Mouse (Mus musculus) Muller cell, postnatal 12 days (primary cell): ENCODE data around the gene Aknad1.

ENCODE experiments used
- DNase-seq: peaks from one replicate; pipeline ENCODE4 v3.0.0-alpha.2; 2015; ENCODE audit errors: inconsistent ontology term

Gene Aknad1

DNA sequence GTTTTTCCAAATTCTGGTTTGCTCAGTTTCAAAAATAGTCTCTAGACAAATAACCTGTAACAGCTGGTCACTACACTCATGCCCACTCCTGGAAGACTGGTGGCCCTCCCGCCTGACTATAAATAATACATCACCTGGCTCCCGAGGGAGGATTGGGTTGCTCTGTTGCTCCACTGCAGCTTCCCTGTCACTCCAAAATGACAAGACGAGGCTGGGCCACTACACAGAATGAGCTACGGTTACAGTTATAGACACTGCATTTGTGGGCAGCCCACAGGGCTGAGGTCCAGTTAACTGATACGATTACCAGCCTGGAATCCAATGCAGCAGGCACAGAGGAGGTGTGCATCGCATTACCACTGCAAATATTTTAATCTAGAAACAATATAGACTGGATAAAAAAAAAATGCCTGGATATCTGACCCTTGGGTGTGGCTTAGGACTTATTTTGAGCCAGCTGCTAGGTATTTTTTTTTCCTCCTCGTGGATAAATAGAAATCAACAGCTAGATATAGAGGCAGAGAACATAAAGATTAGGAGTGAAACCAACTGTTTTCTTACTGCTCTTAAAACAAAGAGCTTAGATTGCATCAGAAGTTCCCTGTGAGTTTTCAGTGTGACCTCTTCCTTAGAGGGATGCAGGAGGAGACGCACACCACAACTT lies at the start of gene Aknad1:
Aknad1 (plus strand) TSS at position 614 of the 664 bp plus-strand sequence.
- no peak for DNase-seq

DNA sequence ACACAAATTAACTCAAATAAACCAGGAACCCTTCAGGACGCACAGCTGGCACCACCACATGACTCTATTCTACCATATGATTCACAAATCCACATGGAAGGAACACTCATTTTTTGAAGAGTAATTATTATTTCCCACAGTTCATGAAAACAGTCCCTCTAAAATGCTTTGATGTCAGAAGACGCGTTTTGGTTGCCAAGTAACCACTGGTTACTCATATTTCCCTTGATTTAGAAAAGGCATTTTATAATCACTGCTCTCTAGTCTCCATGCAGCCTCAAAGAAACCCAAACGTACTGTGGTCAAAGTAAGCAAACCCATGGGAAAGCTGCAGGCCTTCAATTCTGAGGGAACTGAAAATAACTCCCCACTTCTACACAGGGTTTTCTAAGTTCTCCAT lies 49.5 kb upstream of the Aknad1 start:
- peak; percentile 54 for DNase-seq

GRCm38 (mm10) chr3:108694321-108694720 lies 45.1 kb upstream of the Aknad1 start:
- DNase-seq = no peak

DNA sequence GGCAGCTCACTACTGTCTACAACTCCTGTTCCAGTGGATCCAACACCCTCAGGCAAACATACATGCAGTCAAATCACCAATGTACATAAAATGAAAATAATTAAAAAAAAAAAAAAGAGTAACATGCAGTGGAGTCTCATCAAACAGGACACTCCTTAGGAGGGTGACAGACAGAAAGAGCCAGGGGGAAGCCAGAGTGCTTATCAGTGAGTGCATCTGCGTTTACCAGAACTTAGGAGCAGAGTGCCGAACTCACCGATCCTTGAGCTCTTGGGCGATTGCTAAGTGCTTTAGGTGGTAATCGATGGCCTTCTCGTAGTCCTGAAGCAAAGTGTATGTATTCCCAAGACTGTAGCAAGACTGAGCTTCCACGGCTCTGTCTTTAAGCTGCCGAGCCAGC lies 40.8 kb upstream of the Aknad1 start:
- DNase-seq = no peak

- DNase-seq = no peak
Measured at GRCm38 (mm10) chr3:108699786-108700185, 39.7 kb upstream of the Aknad1 start.

GRCm38 (mm10) chr3:108701256-108701655 lies 38.2 kb upstream of the Aknad1 start:
- DNase-seq = no peak

DNA sequence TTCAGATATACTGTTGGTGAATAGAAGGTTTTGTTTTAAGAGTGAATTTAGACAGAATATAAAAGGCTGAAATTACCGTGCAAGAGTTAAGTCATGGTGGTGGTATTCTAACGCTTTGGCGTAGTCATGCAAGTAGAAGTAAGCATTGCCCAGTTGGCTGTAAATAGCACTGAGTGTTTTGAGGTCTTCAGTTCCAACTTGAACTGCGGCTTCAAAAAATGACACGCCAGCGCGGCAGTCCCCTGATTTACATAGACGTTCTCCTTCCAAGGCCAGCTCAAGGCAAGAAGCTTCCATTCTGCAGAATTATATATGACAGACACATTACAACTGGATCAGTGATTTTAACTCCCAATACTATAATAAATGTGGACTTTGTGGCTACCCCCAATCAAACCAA lies 36.7 kb upstream of the Aknad1 start:
- DNase-seq = no peak

- no peak for DNase-seq
Measured at GRCm38 (mm10) chr3:108711296-108711695, 28.2 kb upstream of the Aknad1 start.

GRCm38 (mm10) chr3:108713065-108713675 lies 26.3 kb upstream of the Aknad1 start:
- no peak for DNase-seq

GRCm38 (mm10) chr3:108714837-108715236 lies 24.6 kb upstream of the Aknad1 start:
- DNase-seq = no peak

DNA sequence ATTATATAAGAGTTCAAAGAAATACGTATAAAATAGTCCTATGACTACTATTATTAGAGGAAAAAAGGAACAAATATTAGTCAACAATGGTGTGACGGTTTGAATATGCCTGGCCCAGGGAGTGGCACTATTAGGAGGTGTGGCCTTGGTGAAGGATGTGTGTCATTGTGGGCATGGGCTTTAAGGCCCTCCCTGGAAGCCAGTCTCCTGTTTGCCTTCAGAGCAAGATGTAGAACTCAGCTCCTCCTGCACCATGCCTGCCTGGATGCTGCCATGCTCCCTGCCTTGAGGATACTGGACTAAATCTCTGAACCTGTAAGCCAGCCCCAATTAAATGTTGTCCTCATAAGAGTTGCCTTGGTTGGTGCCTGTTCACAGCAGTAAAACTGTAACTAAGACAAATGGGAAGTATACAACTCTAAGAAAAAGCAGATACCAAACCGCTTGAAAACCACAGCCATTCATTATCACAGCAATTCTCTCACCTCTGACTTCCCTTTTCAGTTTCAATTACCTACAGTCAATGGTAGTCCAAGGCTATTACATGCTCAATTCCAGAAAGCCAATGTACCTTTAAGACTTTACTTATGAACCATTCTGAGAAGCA lies 21.5 kb upstream of the Aknad1 start:
- no peak for DNase-seq

DNA sequence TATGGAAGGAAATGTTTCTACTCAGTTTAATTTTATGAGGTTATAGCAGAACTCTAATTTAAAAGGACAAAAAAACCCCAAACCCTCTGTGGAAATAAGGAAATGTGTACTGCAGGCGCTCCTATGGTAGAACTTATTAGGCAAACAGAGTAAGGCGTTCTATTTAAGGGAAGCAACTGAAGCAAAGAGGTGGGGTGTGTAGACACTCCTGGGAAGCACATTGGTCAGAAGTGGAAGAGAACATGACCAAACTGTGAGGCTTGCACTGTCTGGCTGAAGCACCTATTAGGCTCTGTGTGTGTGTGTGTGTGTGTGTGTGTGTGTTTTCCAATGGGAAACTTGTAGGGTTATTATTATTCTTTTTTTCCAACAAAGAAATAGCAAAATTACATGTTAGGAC lies 20.1 kb upstream of the Aknad1 start:
- DNase-seq = no peak

DNA sequence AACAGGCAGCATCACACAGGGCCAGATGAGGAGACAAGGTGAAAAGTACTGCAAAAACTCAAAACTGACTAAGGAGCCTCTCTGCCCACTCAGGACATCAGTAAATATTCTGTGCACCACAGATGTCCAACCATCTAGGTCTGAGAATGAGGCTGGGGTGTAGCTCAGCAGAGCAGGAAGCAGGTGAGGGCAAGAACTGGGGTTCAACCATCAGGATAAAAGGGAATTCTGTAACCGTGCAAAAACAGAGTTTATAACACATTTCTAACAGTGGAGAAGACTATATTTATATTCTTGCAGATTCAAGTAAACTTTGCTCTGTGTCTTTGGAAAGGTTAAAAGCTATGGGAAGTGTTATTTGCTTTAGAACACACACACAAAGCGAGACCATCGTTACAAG lies 19.7 kb upstream of the Aknad1 start:
- DNase-seq = no peak

DNA sequence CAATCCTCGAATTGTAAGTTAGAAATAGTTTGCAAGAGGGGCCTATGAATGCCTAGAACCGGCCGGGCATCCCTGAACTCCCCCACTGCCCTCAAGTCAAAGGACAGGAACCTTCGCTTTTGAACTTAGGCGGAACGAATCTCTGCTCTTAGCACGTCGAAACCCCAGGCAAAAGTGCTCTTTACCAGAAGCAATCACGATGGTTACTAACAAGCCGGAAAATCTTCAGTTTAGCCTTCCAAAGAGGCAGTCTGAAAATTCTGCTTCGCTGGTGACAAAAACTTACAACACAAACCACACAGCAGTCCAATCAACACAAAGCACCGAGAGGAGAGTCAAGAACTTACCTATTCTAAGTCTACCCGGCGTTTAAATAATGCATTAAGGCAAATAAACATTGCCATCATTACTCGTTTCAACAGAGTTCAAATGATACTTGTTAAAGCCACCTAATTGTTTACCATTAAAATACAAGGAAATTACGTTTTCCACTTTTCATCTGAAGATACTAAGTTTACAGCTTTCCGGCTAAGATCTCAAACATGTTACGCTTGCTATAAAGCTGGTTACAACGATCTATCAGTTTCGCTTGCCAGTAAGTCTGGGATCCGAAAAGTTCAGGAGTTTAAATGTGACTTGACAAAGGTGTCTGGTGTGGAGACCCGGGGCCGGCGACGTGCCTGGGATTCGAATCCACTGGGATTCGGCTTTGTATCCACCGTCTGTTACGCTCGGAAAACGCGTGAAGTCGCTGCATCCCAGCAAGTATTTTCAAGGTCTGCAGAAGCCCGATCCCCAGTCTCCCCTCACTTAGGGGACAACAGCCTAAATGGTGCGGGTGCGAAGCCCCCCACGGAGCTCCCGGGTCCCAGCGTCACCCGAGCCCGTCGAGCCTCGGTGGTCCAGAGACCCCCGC lies 18.1 kb upstream of the Aknad1 start:
- peak; percentile 7 for DNase-seq

GRCm38 (mm10) chr3:108722036-108722872 lies 17.2 kb upstream of the Aknad1 start, which contains the start of gene Gpsm2:
Gpsm2 (minus strand) TSS chr3:108722309.
- peak; percentile 97 for DNase-seq

GRCm38 (mm10) chr3:108726413-108726812 lies 13.0 kb upstream of the Aknad1 start:
- DNase-seq = no peak

DNA sequence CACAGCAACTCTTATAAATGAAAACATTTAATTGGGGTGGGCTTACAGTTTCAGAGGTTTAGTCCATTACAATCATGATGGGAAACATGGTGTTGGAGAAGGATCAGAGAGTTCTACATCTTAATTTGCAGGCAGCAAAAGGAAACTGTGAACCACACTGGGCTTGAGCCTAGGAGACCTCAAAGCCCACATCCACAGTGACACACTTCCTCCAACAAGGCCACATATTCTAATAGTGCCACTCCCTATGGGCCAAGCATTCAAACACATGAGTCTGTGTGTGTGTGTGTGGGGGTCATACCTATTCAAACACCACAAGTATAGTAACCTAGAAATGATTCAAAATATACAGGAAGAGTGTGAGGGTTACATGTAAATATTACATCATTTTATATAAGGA lies 12.1 kb upstream of the Aknad1 start:
- DNase-seq = no peak

GRCm38 (mm10) chr3:108727776-108728175 lies 11.7 kb upstream of the Aknad1 start:
- DNase-seq = no peak

DNA sequence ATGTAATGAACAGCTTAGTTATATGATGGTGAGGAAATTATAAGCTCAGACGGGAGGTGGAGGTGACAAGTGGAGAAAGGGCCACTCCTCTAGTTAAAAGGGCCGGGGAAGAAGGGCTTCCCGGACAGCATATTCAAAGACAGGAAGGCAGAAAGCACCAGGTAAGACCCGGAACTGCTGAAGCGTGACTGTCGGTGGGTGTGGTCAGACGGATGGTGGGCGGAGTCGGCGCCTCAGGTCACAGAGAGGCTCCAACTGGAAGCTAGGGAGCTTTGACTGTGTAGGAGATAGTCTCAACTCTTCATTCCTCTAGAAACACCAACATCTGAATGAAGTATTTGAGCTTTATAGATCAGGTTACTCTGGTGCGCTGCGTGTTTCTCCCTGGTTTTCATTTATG lies 9.1 kb upstream of the Aknad1 start:
- no peak for DNase-seq

DNA sequence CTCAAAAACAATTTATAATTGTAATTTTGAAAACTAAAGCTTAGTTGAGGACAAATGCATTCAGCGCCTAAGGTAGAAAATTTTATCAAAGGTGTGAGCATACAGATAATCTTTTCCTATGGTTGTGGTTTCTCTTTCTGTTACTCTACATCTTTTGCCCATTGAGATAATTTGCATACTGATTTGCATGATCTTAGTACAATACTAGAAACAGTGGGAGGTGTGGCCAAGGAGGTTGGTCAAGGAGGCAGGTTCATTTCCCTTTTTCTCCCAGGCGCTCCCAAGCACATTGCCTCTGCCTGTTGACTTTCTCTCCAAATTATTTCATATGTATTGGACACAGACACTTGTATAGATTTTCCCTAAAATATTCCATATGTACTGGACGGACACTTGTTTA lies 1.7 kb upstream of the Aknad1 start:
- no peak for DNase-seq

- DNase-seq = no peak
Measured at GRCm38 (mm10) chr3:108744060-108744459, 4.6 kb downstream of the Aknad1 start.
